Mouse (Mus musculus): ENCODE data around the gene Zswim4.

GRCm38 (mm10) chr8:84194224-84194743 lies 42.6 kb downstream of the Zswim4 start:
- TF ChIP-seq CTCF (IDR thresholded peaks at IDR 0.05; ENCODE audit: borderline replicate concordance, extremely low read depth, insufficient read depth, insufficient read length) (no peak), POLR2A (IDR thresholded peaks at IDR 0.05; ENCODE audit: borderline replicate concordance, extremely low read depth, insufficient read depth, insufficient read length, poor library complexity, severe bottlenecking) (no peak)
